Mouse (Mus musculus) liver, embryonic 13.5 days (tissue): ENCODE results near the gene Krt76. TPM values are rescaled to one million over a fixed set of nuclear protein-coding genes. Genes with fewer than 3 reads are reported as not detected.

Experiments used
- ATAC-seq: fragments of 200-750 bp; cut with Nextera tagmentation; 2 replicates; pipeline ENCODE4 v1.8.0; 2017; ENCODE audit warnings: low read depth, mild to moderate bottlenecking, moderate number of reproducible peaks, moderate library complexity
- DNase-seq: peaks from one replicate; pipeline ENCODE4 v3.0.0; 2022
- H3K27ac ChIP-seq: fragments of 300-500 bp; sonication (generic); 2 replicates; pipeline ENCODE4 v1.5.1; 2015; ENCODE audit warnings: moderate library complexity, mild to moderate bottlenecking, inconsistent platforms
- H3K27me3 ChIP-seq: fragments of 300-500 bp; sonication (generic); 2 replicates; pipeline ENCODE4 v1.6.1; 2015; ENCODE audit warnings: mild to moderate bottlenecking, inconsistent platforms
- H3K36me3 ChIP-seq: fragments of 300-500 bp; sonication (generic); 2 replicates; pipeline ENCODE4 v1.6.1; 2015; ENCODE audit warnings: mild to moderate bottlenecking, inconsistent platforms
- H3K4me1 ChIP-seq: fragments of 300-500 bp; sonication (generic); replicated peaks from 2 replicates; pipeline ENCODE4 v1.6.1; 2015; ENCODE audit warnings: inconsistent platforms
- H3K4me2 ChIP-seq: fragments of 300-500 bp; sonication (generic); 2 replicates; pipeline ENCODE4 v1.6.1; 2015; ENCODE audit warnings: inconsistent platforms, mild to moderate bottlenecking, moderate library complexity
- H3K4me3 ChIP-seq: fragments of 300-500 bp; sonication (generic); replicated peaks from 2 replicates; pipeline ENCODE4 v1.5.1; 2015; ENCODE audit warnings: mild to moderate bottlenecking, inconsistent platforms
- H3K9ac ChIP-seq: fragments of 300-500 bp; sonication (generic); 2 replicates; pipeline ENCODE4 v1.6.1; 2015; ENCODE audit warnings: mild to moderate bottlenecking, inconsistent platforms
- H3K9me3 ChIP-seq: fragments of 300-500 bp; sonication (generic); replicated peaks from 2 replicates; pipeline ENCODE4 v1.6.1; 2016; ENCODE audit warnings: inconsistent platforms
- WGBS: fragments of 180-500 bp; shearing (Covaris S2); methylation state at CpG from one replicate; pipeline ENCODE4 v1.1.7; 2015; ENCODE audit not compliant: insufficient replicate concordance; 5-methylcytosine and 5-hydroxymethylcytosine counted together
- polyA plus RNA-seq: library from polyadenylated mRNA; unstranded; fragments of >200 nt; fragmentation: Nextera tagmentation; extraction: Ambion mirVana; gene quantifications from 2 replicates; pipeline ENCODE4 v1.2.1, GENCODE M21; 2015

Krt76 gene
- polyA plus RNA-seq, 1 experiment from 2014 or later, result not detected

DNA sequence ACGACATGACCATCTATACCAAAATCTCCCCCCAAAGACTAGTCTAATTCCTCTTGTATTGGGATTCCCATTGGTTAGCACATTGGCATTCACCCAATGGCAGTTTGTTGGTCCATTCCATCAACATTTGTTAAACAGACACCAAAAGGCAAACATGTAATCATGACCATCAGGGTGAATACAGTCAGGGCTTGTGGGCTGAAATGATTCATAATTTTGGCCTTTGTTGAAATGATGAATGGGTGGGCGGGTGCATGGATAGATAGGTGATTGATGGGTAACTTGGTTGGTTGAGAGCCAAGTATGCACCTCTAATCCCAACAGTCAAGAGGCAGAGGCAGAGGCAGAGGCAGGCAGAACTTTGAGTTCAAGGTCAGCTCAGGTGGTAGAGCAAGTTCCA, 23.4 kb upstream of the Krt76 start:
- ATAC-seq (no peak), DNase-seq (no peak)
- WGBS, result 42% methylated on average over 2 of the region's 2 CpGs
- Histone ChIP-seq H3K36me3 (no peaks in the 10 kb centered on the region), H3K4me2 (no peak overlapping the region), H3K27ac (no peak overlapping the region), H3K9ac (no peak overlapping the region), H3K27me3 (no peaks in the 10 kb centered on the region; the same call in 1 of the 2 replicates), H3K4me1 (no peaks in the 10 kb centered on the region), H3K4me3 (no peak overlapping the region), H3K9me3 (no peaks in the 10 kb centered on the region)

DNA sequence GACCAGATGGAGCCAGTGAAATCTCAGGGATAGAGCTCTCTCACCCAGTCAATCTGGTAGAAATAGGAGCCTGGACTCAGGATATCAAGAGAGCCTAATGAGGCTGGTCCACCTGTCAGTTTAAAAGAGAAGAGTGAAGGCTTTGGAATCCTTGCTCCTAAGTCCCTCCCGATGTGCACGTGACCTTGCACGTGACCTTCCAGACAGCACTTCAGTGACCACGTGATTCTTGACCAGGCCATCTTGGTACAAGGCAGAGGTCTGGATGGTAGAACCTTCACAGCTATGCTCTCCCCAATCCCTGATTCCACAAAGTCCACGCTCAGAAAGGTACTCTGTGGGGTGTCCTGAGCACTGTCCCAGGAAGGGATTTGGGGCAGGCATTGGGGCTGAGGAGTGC, 12.1 kb upstream of the Krt76 start:
- no peak for DNase-seq
- H3K9me3 ChIP-seq, result no peaks in the 10 kb centered on the region
- no peaks in the 10 kb centered on the region for H3K27me3 ChIP-seq
- H3K4me2 ChIP-seq, result no peak overlapping the region
- 63% methylated on average over 5 of the region's 5 CpGs for WGBS
- no peak overlapping the region for H3K27ac ChIP-seq
- H3K4me3 ChIP-seq, result no peak overlapping the region
- H3K36me3 ChIP-seq, result no peaks in the 10 kb centered on the region
- H3K9ac ChIP-seq, result no peak overlapping the region
- ATAC-seq, result no peak
- H3K4me1 ChIP-seq, result no peaks in the 10 kb centered on the region

DNA sequence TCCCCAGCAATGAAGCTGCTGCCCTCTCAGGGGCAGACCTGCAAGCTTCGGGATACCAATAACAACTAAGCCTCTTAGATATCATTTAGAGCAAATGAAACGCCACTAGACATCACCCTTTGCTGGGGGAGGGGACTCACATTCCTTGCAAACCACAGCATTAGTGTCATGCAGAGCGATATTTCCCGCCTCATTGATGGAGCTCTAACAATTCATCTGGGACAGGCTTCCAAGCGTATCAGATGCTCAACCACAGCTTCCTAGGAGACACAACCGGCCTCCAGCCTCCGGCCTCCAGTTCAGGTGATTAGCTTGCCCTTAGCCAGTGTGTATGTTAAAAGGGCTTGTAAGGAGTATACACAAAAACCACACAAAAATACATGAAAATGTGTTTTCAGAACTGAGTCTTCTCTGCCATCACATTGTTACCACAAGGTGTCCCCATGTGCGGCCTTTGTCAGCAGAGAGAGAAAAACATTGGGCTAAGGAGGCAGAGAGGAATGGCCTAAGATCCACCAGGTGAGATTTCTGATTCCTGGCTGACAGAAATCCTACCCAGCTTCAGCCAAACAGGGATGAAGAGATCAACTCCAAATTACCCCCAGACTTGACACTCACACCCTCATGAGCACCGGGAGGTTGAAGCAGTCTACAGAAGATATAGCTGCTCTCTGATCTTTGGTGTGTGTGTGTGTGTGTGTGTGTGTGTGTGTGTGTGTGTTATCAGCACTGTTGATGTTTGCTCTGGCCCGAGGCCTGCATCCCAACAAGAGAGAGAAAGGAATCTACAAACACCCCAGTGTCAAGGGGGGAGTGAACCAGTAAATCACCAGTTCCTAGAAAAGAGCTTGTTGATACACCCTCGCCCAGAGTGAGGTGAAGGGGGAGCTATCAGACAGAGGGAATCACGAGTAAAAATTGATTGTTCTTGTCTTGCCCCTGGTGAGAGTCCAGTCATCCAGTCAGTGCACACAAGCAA, 9.7 kb upstream of the Krt76 start:
- no peak for ATAC-seq

DNA sequence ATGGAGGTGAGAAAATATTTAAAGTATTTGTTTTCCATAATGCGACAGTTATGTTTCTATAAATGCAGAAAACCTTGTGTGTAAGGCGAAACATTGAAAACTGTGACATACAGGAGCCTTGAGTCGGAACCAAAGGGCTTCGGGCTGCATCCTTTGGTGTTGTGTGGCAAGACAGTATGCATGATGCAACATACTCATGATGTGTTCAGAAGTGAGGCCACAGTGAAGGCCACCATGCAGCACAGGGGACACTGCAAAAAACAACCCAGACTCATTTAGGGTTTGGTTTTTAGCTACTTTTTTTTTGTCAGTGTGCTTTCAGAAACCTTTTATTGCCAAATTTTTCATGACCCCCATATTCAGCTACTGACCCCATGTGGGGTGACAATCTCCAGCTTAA, 2.5 kb upstream of the Krt76 start:
- no peaks in the 10 kb centered on the region for H3K27me3 ChIP-seq
- H3K4me1 ChIP-seq, result no peaks in the 10 kb centered on the region
- H3K9ac ChIP-seq, result no peak overlapping the region
- H3K9me3 ChIP-seq, result no peaks in the 10 kb centered on the region
- no peak overlapping the region for H3K27ac ChIP-seq
- no peak for DNase-seq
- H3K4me2 ChIP-seq, result no peak overlapping the region
- H3K36me3 ChIP-seq, result no peaks in the 10 kb centered on the region
- no peak for ATAC-seq
- 64% methylated on average over 4 of the region's 4 CpGs for WGBS
- no peak overlapping the region for H3K4me3 ChIP-seq

More for the DNA sequence above, 9.7 kb upstream of the Krt76 start:
- Histone ChIP-seq H3K27me3 (no peaks in the 10 kb centered on the region), H3K4me3 (no peak overlapping the region), H3K4me2 (no peak overlapping the region), H3K9ac (no peak overlapping the region), H3K9me3 (no peaks in the 10 kb centered on the region), H3K4me1 (no peaks in the 10 kb centered on the region), H3K27ac (no peak overlapping the region), H3K36me3 (no peaks in the 10 kb centered on the region)
- DNase-seq, result no peak
- WGBS, result 40% methylated on average over 12 of the region's 12 CpGs

DNA sequence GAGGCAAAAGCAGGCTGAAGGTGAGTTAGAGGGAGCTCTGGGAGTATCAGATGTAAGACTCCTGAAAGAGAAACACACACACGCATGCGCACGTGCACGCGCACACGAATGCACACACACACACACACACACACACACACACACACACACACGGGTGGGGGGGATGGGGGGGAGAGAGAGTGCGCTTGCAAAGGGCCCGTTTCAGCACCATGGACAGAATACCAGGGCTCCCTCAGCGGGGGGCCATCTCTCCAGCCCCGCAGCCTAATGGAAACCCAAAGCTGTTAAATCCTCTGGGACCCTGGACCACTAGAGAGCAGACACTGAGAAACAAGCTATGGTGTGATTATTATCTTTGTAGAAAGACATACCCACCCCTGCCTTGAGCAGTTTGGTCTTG, 12.9 kb downstream of the Krt76 start:
- Histone ChIP-seq H3K4me3 (no peak overlapping the region), H3K36me3 (no peaks in the 10 kb centered on the region), H3K27ac (no peak overlapping the region), H3K4me1 (no peaks in the 10 kb centered on the region), H3K27me3 (0 out of 2 replicates have a peak, but pooled peaks cover 3% of the 10 kb centered on the region), H3K9ac (no peak overlapping the region), H3K9me3 (no peaks in the 10 kb centered on the region), H3K4me2 (no peak overlapping the region)
- DNase-seq, result no peak
- WGBS, result 21% methylated on average over 11 of the region's 11 CpGs
- ATAC-seq, result no peak

DNA sequence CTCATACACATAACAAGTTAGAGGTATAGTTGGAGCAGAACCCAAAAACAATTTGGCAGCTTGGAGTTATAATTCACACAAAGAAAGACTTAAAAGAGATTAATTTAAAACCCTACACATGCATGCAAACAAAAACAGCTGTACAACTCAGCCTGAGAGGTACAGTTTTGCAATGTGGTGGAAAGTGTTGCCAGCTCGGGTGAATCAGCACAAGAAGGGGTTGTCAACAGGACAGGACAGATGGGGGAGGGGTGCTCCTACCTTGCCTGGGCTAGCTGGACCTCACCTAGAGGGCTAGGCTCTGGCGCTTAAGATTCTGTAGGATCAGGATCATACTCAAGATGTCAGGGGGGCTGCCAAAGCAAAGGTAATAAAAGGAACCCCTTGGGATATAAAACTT, 14.7 kb downstream of the Krt76 start:
- no peak overlapping the region for H3K4me2 ChIP-seq
- WGBS, result 37% methylated on average over 2 of the region's 2 CpGs
- ATAC-seq (no peak), DNase-seq (no peak)
- no peak overlapping the region for H3K9ac ChIP-seq
- H3K4me1 ChIP-seq, result no peaks in the 10 kb centered on the region
- 0 out of 2 replicates have a peak, but pooled peaks cover 3% of the 10 kb centered on the region for H3K27me3 ChIP-seq
- H3K27ac ChIP-seq, result no peak overlapping the region
- H3K9me3 ChIP-seq, result no peaks in the 10 kb centered on the region
- H3K36me3 ChIP-seq, result no peaks in the 10 kb centered on the region
- H3K4me3 ChIP-seq, result no peak overlapping the region

DNA sequence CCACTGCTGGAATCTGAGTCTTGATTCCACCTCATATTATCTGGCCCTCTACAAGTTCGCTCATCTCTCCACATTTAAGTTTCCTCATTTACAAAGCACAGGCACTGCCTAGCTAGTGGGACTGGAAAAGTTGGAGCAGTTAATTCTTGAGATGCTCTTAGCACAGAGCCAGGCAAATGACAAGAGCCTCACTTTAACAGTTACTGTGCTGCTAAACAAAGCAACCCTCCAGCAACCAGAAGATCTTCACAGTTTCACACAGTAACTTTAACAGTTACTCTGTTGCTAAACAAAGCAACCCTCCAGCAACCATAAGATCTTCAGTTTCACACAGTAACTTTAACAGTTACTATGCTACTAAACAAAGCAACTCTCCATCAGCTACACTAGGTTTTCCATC, 18.3 kb downstream of the Krt76 start:
- no peaks in the 10 kb centered on the region for H3K9me3 ChIP-seq
- no peaks in the 10 kb centered on the region for H3K4me1 ChIP-seq
- 46% methylated on average over 1 of the region's 1 CpGs for WGBS
- no peak for DNase-seq
- H3K27ac ChIP-seq, result no peak overlapping the region
- no peak overlapping the region for H3K9ac ChIP-seq
- H3K27me3 ChIP-seq, result 0 out of 2 replicates have a peak, but pooled peaks cover 11% of the 10 kb centered on the region
- no peak overlapping the region for H3K4me3 ChIP-seq
- no peak overlapping the region for H3K4me2 ChIP-seq
- H3K36me3 ChIP-seq, result no peaks in the 10 kb centered on the region
- no peak for ATAC-seq

DNA sequence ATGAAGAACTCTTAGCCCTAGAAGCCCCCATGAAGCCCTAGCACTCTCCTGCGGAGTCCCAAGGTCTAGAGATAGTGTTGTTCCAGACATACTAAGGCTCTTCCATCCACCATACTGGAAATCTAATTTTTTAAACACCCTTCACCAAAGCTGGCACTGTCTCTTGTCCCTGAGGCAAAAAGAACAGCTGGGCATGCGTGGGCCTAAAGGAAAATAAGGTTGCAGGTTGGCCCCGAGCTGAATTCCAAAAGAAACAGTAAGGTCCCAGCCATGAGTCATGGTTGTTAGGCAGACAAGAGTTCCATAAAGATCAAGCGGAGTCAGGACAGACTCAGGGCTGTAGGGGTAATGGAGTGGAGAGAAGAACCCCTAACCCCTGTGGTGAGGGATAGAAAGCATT, 19.5 kb downstream of the Krt76 start:
- H3K27ac ChIP-seq, result no peak overlapping the region
- WGBS, result 63% methylated on average over 4 of the region's 4 CpGs
- H3K27me3 ChIP-seq, result 0 out of 2 replicates have a peak, but pooled peaks cover 11% of the 10 kb centered on the region
- H3K4me2 ChIP-seq, result no peak overlapping the region
- ATAC-seq, result no peak
- H3K4me3 ChIP-seq, result no peak overlapping the region
- no peak overlapping the region for H3K9ac ChIP-seq
- no peaks in the 10 kb centered on the region for H3K9me3 ChIP-seq
- no peak for DNase-seq
- no peaks in the 10 kb centered on the region for H3K36me3 ChIP-seq
- no peaks in the 10 kb centered on the region for H3K4me1 ChIP-seq

DNA sequence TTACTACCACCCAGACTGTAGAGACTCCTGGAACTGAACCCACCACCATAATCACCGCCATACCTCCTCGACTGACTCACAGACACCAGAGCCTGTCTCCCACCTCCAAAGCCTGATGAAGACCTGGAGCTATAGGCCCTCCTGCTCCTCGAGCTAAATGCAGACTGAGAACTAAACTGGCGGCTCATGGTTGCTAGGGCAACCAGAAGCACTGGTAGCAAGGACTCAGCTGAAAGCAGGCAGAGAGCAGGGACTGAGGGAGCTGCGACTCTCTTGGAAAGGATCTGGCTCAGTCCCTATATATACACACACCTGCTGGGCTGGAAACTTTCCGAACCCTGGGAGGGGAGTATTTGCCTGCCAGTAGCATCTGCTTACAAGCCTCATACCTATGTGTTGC, 23.3 kb downstream of the Krt76 start, which contains the start of gene Krt77:
Gene Krt77, minus strand, starts transcription at position 275 of the 400 bp plus-strand sequence.
- DNase-seq, result no peak
- WGBS, result 30% methylated on average over 6 of the region's 6 CpGs
- no peaks in the 10 kb centered on the region for H3K4me1 ChIP-seq

DNA sequence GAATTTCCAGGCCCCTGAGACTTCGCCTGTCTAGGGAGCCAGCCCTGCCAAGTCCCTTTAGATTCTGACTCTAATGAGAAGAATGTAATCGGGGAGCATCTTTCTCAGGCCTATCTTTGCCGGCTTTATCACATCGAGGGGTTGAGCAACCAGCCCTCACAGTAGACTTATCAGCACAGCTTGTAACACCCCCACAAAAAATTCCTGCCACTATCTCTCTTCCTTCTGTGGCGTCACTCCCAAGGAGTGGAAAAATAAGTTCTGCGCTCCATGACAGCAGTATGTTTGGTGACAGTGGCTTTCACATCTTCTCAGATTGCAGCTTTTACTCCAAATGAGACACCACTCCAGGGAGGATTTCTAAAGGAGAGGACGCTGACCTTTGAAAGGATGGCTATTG, 26.0 kb downstream of the Krt76 start:
- no peaks in the 10 kb centered on the region for H3K36me3 ChIP-seq
- no peak overlapping the region for H3K27ac ChIP-seq
- H3K9me3 ChIP-seq, result no peaks in the 10 kb centered on the region
- H3K27me3 ChIP-seq, result peaks cover 12% of the 10 kb centered on the region
- 48% methylated on average over 7 of the region's 7 CpGs for WGBS
- ATAC-seq (no peak), DNase-seq (no peak)
- H3K9ac ChIP-seq, result no peak overlapping the region
- no peaks in the 10 kb centered on the region for H3K4me1 ChIP-seq
- no peak overlapping the region for H3K4me3 ChIP-seq
- no peak overlapping the region for H3K4me2 ChIP-seq

More for the DNA sequence above, 23.3 kb downstream of the Krt76 start, which contains the start of gene Krt77:
- no peaks in the 10 kb centered on the region for H3K36me3 ChIP-seq
- H3K9ac ChIP-seq, result no peak within 1 kb of the TSS
- H3K9me3 ChIP-seq, result no peaks in the 10 kb centered on the region
- H3K4me3 ChIP-seq, result no peak within 1 kb of the TSS
- ATAC-seq, result no peak
- H3K27ac ChIP-seq, result no peak within 1 kb of the TSS
- no peak within 1 kb of the TSS for H3K4me2 ChIP-seq
- 0 out of 2 replicates have a peak, but pooled peaks cover 11% of the 10 kb centered on the region for H3K27me3 ChIP-seq

DNA sequence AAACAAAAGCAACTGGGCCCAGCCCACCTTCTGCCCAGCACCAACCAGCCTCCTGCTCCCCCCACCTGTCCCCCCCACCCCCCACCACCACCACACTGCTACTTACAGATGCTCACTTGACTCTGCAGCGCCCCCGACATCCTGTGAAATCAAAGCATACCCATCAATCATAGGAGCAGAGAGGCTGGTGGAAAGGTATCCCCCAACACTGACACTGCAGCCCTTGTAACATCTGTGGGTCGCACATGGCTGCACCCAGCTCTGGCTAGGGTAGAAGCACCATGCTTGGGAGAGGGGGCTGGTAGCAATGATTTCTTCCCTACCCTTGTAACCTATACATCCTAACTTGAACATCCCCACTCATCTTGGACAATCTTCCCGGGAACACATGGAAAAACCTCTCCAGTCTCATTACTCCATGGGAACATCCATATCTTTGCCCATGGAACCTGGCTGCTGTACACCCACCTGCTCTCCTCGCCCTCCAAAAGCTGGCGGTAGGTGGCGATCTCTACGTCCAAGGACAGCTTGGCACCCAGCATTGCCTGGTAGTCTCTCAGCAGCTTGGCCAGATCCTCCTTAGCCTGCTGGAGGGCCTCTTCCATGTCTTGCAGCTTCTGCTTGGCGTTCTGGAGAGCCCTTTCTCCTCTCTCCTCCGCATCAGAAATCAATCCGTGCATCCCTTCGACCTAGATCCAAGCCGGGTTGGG, 32.1 kb downstream of the Krt76 start:
- H3K9ac ChIP-seq, result no peak overlapping the region
- no peak overlapping the region for H3K4me3 ChIP-seq
- no peak for DNase-seq
- H3K9me3 ChIP-seq, result no peaks in the 10 kb centered on the region
- H3K4me1 ChIP-seq, result no peaks in the 10 kb centered on the region
- H3K27me3 ChIP-seq, result peaks cover 67% of the 10 kb centered on the region
- H3K4me2 ChIP-seq, result no peak overlapping the region
- no peaks in the 10 kb centered on the region for H3K36me3 ChIP-seq
- H3K27ac ChIP-seq, result no peak overlapping the region
- 40% methylated on average over 13 of the region's 13 CpGs for WGBS
- no peak for ATAC-seq
